Mouse (Mus musculus) skeletal muscle tissue, adult 2 months (tissue): Measurements from ENCODE around the gene Vmn2r112.
"Not testable (repeated sequence)": the region's sequence is repeated elsewhere in the genome, so short reads cannot be mapped to it uniquely, and the experiment has no call there.

Experiments used
- DNase-seq: peaks from one replicate; pipeline ENCODE4 v3.0.0-alpha.2; 2012; ENCODE audit warnings: low read depth, low spot score

Gene Vmn2r112

DNA sequence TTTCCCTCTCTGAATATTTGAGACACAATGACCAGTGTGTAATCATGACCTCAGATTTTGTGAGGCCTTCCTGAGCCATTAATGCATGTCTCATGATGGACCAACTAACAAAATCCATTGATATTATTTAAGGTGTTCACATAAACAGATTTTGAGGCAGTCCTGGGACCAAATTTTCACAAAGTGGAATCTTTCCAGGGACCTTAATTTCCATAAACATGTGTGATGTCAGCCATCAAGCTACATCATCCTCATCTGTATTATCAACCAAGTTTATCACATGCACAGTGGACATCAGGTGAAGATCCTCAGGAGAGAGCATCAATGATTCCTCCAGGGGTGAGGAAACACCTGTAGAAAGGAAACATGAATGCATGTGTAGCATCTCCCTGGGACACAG is at the start of gene Vmn2r112:
Vmn2r112 (plus strand) TSS at position 301 of the 400 bp plus-strand sequence.
- not testable (repeated sequence) for DNase-seq

DNA sequence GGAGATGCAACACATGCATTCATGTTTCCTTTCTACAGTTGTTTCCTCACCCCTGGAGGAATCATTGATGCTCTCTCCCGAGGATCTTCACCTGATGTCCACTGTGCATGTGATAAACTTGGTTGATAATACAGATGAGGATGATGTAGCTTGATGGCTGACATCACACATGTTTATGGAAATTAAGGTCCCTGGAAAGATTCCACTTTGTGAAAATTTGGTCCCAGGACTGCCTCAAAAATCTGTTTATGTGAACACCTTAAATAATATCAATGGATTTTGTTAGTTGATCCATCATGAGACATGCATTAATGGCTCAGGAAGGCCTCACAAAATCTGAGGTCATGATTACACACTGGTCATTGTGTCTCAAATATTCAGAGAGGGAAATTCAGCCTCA is 27.4 kb upstream of the Vmn2r112 start, which contains the start of gene Vmn2r111:
Vmn2r111 (minus strand) TSS at position 101 of the 400 bp plus-strand sequence.
- not testable (repeated sequence) for DNase-seq

- no peak for DNase-seq
Measured at GRCm38 (mm10) chr17:22630646-22631045, 29.9 kb downstream of the Vmn2r112 start.
